Mouse (Mus musculus): ENCODE data around the gene Rhag. TPM values are rescaled to one million over a fixed set of nuclear protein-coding genes. Genes with fewer than 3 reads are reported as not detected.

Gene Rhag
- polyA plus RNA-seq, 1 experiment from 2014 or later, result 3.3 TPM

GRCm38 (mm10) chr17:40821477-40821876 is 10.6 kb downstream of the Rhag start:
- Histone ChIP-seq H3K4me2 (replicated peaks) (no peak overlapping the region), H3K4me1 (replicated peaks) (no peaks in the 10 kb centered on the region), H3K9ac (no peak overlapping the region), H3K27me3 (replicated peaks) (no peaks in the 10 kb centered on the region), H3K4me3 (replicated peaks) (no peak overlapping the region), H3K9me3 (no peaks in the 10 kb centered on the region), H3K27ac (no peak overlapping the region), H3K36me3 (no peaks in the 10 kb centered on the region)
- ATAC-seq, result peak; percentile 59
- 73% methylated on average over 9 of the region's 9 CpGs for WGBS

GRCm38 (mm10) chr17:40823817-40824216 is 12.9 kb downstream of the Rhag start:
- Histone ChIP-seq H3K4me3 (replicated peaks) (no peak overlapping the region), H3K4me1 (replicated peaks) (no peaks in the 10 kb centered on the region), H3K9ac (no peak overlapping the region), H3K36me3 (no peaks in the 10 kb centered on the region), H3K4me2 (replicated peaks) (no peak overlapping the region), H3K27me3 (replicated peaks) (no peaks in the 10 kb centered on the region), H3K9me3 (no peaks in the 10 kb centered on the region), H3K27ac (no peak overlapping the region)
- no peak for ATAC-seq
- 21% methylated on average over 4 of the region's 4 CpGs for WGBS

- Histone ChIP-seq H3K9ac (no peak overlapping the region), H3K27ac (no peak overlapping the region), H3K4me2 (replicated peaks) (no peak overlapping the region), H3K4me1 (replicated peaks) (no peaks in the 10 kb centered on the region), H3K36me3 (no peaks in the 10 kb centered on the region), H3K9me3 (no peaks in the 10 kb centered on the region), H3K27me3 (replicated peaks) (no peaks in the 10 kb centered on the region), H3K4me3 (replicated peaks) (no peak overlapping the region)
- 56% methylated on average over 8 of the region's 8 CpGs for WGBS
- ATAC-seq, result no peak
These were observed 13.6 kb downstream of the Rhag start for GRCm38 (mm10) chr17:40824549-40824948.

GRCm38 (mm10) chr17:40831870-40832269 is 20.9 kb downstream of the Rhag start:
- Histone ChIP-seq H3K27me3 (replicated peaks) (no peaks in the 10 kb centered on the region), H3K36me3 (no peaks in the 10 kb centered on the region), H3K9me3 (no peaks in the 10 kb centered on the region), H3K4me1 (replicated peaks) (no peaks in the 10 kb centered on the region), H3K4me2 (replicated peaks) (no peak overlapping the region), H3K4me3 (replicated peaks) (no peak overlapping the region), H3K27ac (no peak overlapping the region), H3K9ac (no peak overlapping the region)
- WGBS, result 48% methylated on average over 2 of the region's 2 CpGs
- ATAC-seq, result no peak

GRCm38 (mm10) chr17:40837308-40837707 is 26.4 kb downstream of the Rhag start:
- peak; percentile 76 for ATAC-seq
- no peaks in the 10 kb centered on the region for H3K4me1 ChIP-seq (replicated peaks)
- H3K9ac ChIP-seq, result no peak overlapping the region
- no peak overlapping the region for H3K4me2 ChIP-seq (replicated peaks)
- H3K27ac ChIP-seq, result no peak overlapping the region
- no peaks in the 10 kb centered on the region for H3K36me3 ChIP-seq
- H3K9me3 ChIP-seq, result no peaks in the 10 kb centered on the region
- H3K27me3 ChIP-seq (replicated peaks), result no peaks in the 10 kb centered on the region
- no peak overlapping the region for H3K4me3 ChIP-seq (replicated peaks)

- Histone ChIP-seq H3K9ac (no peak overlapping the region), H3K9me3 (no peaks in the 10 kb centered on the region), H3K4me3 (replicated peaks) (no peak overlapping the region), H3K4me2 (replicated peaks) (no peak overlapping the region), H3K36me3 (no peaks in the 10 kb centered on the region), H3K27ac (no peak overlapping the region), H3K27me3 (replicated peaks) (no peaks in the 10 kb centered on the region), H3K4me1 (replicated peaks) (no peaks in the 10 kb centered on the region)
- no peak for ATAC-seq
These were observed 44.1 kb downstream of the Rhag start for GRCm38 (mm10) chr17:40855065-40855464.

- Histone ChIP-seq H3K4me3 (replicated peaks) (no peak overlapping the region), H3K27me3 (replicated peaks) (no peaks in the 10 kb centered on the region), H3K4me2 (replicated peaks) (no peak overlapping the region), H3K36me3 (no peaks in the 10 kb centered on the region), H3K9me3 (no peaks in the 10 kb centered on the region), H3K4me1 (replicated peaks) (no peaks in the 10 kb centered on the region), H3K9ac (no peak overlapping the region), H3K27ac (no peak overlapping the region)
- 45% methylated on average over 10 of the region's 10 CpGs for WGBS
- ATAC-seq, result peak; percentile 68
These were observed 58.2 kb downstream of the Rhag start for GRCm38 (mm10) chr17:40868952-40869747.

GRCm38 (mm10) chr17:40872626-40873025 is 61.7 kb downstream of the Rhag start:
- no peaks in the 10 kb centered on the region for H3K36me3 ChIP-seq
- no peaks in the 10 kb centered on the region for H3K9me3 ChIP-seq
- ATAC-seq, result no peak
- 90% methylated on average over 6 of the region's 6 CpGs for WGBS
- no peaks in the 10 kb centered on the region for H3K27me3 ChIP-seq (replicated peaks)
- no peaks in the 10 kb centered on the region for H3K4me1 ChIP-seq (replicated peaks)
- no peak overlapping the region for H3K27ac ChIP-seq
- H3K4me3 ChIP-seq (replicated peaks), result no peak overlapping the region
- H3K4me2 ChIP-seq (replicated peaks), result no peak overlapping the region
- no peak overlapping the region for H3K9ac ChIP-seq

GRCm38 (mm10) chr17:40873582-40874011 is 62.7 kb downstream of the Rhag start:
- peak; percentile 92 for ATAC-seq
- no peaks in the 10 kb centered on the region for H3K27me3 ChIP-seq (replicated peaks)
- no peak overlapping the region for H3K9ac ChIP-seq
- no peak overlapping the region for H3K27ac ChIP-seq
- H3K9me3 ChIP-seq, result no peaks in the 10 kb centered on the region
- no peak overlapping the region for H3K4me2 ChIP-seq (replicated peaks)
- no peaks in the 10 kb centered on the region for H3K4me1 ChIP-seq (replicated peaks)
- no peak overlapping the region for H3K4me3 ChIP-seq (replicated peaks)
- WGBS, result 11% methylated on average over 2 of the region's 2 CpGs
- no peaks in the 10 kb centered on the region for H3K36me3 ChIP-seq

GRCm38 (mm10) chr17:40874701-40875100 is 63.8 kb downstream of the Rhag start:
- ATAC-seq, result no peak
- no peak overlapping the region for H3K9ac ChIP-seq
- H3K4me1 ChIP-seq (replicated peaks), result no peaks in the 10 kb centered on the region
- no peak overlapping the region for H3K27ac ChIP-seq
- H3K4me3 ChIP-seq (replicated peaks), result no peak overlapping the region
- no peaks in the 10 kb centered on the region for H3K36me3 ChIP-seq
- no peaks in the 10 kb centered on the region for H3K9me3 ChIP-seq
- H3K27me3 ChIP-seq (replicated peaks), result no peaks in the 10 kb centered on the region
- no peak overlapping the region for H3K4me2 ChIP-seq (replicated peaks)
- WGBS, result 75% methylated on average over 3 of the region's 3 CpGs

- Histone ChIP-seq H3K27ac (no peak overlapping the region), H3K27me3 (replicated peaks) (no peaks in the 10 kb centered on the region), H3K4me3 (replicated peaks) (no peak overlapping the region), H3K9ac (no peak overlapping the region), H3K4me2 (replicated peaks) (no peak overlapping the region), H3K4me1 (replicated peaks) (no peaks in the 10 kb centered on the region), H3K9me3 (no peaks in the 10 kb centered on the region), H3K36me3 (no peaks in the 10 kb centered on the region)
- no peak for ATAC-seq
- 74% methylated on average over 1 of the region's 1 CpGs for WGBS
These were observed 64.6 kb downstream of the Rhag start for GRCm38 (mm10) chr17:40875568-40875967.

GRCm38 (mm10) chr17:40877741-40878140 is 66.8 kb downstream of the Rhag start:
- ATAC-seq, result no peak
- WGBS, result 32% methylated on average over 3 of the region's 3 CpGs
- H3K9ac ChIP-seq, result no peak overlapping the region
- peak overlapping the region; percentile 66 for H3K4me3 ChIP-seq (replicated peaks)
- peak overlapping the region; percentile 84 for H3K4me2 ChIP-seq (replicated peaks)
- no peaks in the 10 kb centered on the region for H3K9me3 ChIP-seq
- no peaks in the 10 kb centered on the region for H3K27me3 ChIP-seq (replicated peaks)
- no peaks in the 10 kb centered on the region for H3K36me3 ChIP-seq
- H3K27ac ChIP-seq, result no peak overlapping the region
- H3K4me1 ChIP-seq (replicated peaks), result no peaks in the 10 kb centered on the region

GRCm38 (mm10) chr17:40879528-40879923 is 68.6 kb downstream of the Rhag start:
- no peak for ATAC-seq
- H3K4me1 ChIP-seq (replicated peaks), result no peaks in the 10 kb centered on the region
- no peaks in the 10 kb centered on the region for H3K27me3 ChIP-seq (replicated peaks)
- peak overlapping the region; percentile 66 for H3K4me3 ChIP-seq (replicated peaks)
- H3K9ac ChIP-seq, result peak overlapping the region; percentile 68
- 10% methylated on average over 6 of the region's 6 CpGs for WGBS
- H3K27ac ChIP-seq, result no peak overlapping the region
- H3K36me3 ChIP-seq, result no peaks in the 10 kb centered on the region
- H3K4me2 ChIP-seq (replicated peaks), result peak overlapping the region; percentile 84
- no peaks in the 10 kb centered on the region for H3K9me3 ChIP-seq
